Mouse (Mus musculus) heart, adult 9 months (tissue): ENCODE results near the gene Lrit2.

Source experiments
- DNase-seq, 2 experiments: peaks; one replicate each; pipeline ENCODE4 v3.0.0; 2022; ENCODE audit warnings: low spot score in 2 of 2

Gene Lrit2

DNA sequence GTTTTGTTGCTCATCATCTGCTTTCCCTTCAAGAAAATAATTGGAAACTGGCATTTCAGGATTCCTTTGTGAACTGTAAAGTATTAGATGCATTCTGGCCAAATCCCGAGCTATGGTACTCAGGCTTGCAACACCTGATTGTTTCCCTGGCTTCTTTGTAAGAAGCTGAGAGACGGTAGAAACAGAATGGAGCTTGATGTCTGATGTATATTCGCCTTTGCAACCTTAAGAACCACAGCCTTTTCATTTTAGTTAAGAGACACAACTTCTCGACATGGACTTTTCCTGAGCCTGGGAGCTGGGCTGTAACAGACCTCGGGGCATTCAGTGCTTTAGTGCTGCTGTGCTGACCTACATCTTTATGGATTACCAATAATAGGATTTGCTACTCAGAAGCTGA is at the start of gene Lrit2:
TSS of gene Lrit2 (plus strand) at position 301 of the 400 bp plus-strand sequence.
- no peak for DNase-seq

DNA sequence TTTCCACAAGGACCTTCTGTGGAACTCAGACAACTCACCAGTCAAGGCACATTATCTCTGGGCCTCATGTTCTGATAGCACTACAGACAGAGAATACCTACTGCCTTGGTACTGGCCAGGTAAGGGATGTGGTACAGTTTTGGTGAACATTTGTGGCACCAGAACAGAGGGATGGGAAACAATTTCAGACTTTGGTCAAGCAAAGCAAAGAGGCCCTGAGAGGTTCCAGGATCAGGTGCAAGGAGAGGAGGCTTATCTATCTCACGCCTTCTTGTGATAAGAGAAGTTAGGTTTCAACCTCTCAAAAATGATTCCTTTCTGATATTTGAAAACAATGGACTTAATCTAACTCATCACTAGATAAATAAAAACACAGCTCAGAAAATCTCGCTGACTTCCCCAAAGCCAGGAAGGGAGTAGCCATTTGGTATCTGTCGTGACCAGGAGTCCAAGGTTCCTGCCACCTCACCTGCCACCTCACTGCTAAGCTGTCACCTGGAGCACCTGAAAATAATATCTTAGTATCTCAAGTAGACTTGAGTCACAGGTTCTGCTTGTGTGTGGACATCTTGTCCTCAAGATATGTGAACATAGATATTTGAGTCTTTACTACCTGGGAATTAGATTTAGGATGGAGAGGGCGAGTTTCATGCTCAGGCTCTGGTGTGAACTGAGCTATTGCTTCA is 40.3 kb upstream of the Lrit2 start:
- DNase-seq: no peak

DNA sequence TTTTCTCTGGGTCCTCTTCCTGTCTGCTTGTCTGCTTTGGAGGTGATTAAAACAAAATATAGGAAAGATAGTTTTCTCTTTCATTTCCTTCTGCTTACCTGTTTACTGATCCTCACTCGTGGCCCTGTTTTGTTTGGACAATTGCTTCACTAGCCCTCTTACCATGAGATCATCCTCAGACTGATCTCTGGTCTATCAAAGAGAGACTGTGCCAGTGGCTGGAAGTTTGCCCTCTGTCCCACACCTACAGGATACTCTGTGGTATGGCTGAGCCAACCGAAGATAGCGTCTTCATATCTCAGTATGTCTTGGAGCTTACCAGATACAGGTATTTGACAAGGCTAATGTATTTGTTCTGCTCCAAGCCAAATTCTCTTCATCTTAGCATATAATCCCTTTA is 39.8 kb upstream of the Lrit2 start:
- no peak for DNase-seq

DNA sequence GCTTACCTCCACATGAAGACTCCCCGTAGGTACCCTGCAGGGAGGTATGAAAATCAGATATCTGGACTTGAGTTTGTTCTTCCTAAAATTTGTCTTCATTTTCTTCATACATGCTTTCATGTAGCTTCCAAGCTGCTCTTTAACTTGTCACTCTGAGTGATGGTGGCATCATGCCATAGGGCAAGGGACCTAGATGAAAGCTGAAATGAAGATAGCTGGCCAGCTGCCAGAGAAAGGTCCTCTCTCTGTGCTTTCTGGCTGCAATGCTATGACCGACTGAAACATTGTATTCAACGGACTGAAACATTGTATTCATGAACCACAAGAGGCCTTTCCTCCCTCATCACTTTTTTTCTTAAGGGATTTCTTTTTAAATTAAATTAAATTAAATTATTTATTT is 39.2 kb upstream of the Lrit2 start:
- no peak for DNase-seq

- DNase-seq: no peak
These were observed 35.1 kb upstream of the Lrit2 start for GRCm38 (mm10) chr14:37032481-37033104.

- DNase-seq: peak; percentile 28 to 59
These were observed 34.5 kb upstream of the Lrit2 start for GRCm38 (mm10) chr14:37033241-37033640.

GRCm38 (mm10) chr14:37034432-37034831 is 33.3 kb upstream of the Lrit2 start:
- DNase-seq: no peak

GRCm38 (mm10) chr14:37048914-37049410 is 18.8 kb upstream of the Lrit2 start, which contains the start of gene Rgr:
Gene Rgr (minus strand): TSS chr14:37048964.
- DNase-seq: no peak

DNA sequence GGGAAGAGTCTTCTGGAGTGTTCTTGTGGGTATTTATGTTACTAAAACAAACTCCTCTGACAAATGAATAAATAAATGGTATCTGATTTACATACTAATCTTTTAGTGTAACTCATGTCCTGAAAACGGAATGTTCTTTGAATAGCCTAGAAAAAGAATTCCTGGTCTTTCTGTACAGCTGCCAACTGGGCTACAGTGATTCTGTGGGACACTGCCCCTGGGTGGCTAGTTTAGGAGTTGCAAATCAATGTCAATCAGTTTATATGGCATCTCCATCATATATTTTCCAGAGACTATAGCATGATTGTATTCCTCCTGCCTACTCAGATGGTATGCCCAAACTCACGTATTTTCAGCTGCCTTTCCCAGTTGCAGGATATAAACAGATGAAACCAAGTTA is 2.9 kb upstream of the Lrit2 start:
- no peak for DNase-seq

GRCm38 (mm10) chr14:37066636-37067035 is 1.1 kb upstream of the Lrit2 start:
- DNase-seq: no peak

- DNase-seq: no peak
These were observed 787 bp downstream of the Lrit2 start for GRCm38 (mm10) chr14:37068516-37068915.

DNA sequence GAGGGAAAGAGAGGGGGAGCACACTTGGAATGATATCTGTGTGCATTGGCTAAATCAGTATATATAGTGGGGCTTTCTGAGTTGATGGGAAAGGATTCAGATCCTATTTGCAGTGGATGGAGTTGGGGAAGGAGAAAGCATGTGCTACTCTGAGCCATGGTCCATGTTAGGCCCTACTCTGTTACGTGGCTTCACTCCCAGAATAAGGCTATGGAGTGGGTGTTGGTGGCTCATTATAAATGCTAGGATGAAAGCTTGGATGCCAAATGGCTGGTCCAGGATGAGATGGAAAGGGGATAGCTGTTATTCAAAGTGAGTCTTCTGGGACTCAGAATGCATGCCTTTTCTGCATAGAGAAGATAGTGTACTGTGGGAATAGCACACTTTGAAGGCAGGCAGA is 13.0 kb downstream of the Lrit2 start:
- no peak for DNase-seq

GRCm38 (mm10) chr14:37083755-37084154 is 16.0 kb downstream of the Lrit2 start:
- no peak for DNase-seq

DNA sequence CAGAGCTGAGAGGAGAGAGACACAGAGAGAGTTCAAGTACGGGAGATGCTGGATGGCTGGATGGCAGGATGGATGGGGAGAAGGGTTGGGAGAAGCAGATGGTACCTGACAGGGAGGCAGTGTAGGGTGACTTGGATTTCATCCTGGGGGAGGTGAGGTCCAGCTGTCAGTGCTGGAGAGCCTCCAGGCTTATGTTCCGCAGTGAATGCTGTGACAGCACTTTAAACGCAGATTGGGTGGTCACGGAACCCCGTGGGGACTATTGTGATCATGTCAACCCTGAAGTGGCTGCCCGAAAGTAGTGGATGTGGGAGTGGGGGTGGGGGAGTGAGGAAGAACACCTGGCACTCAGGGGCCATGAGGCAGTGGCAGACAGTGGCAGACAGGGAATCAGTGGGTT is 26.7 kb downstream of the Lrit2 start:
- no peak for DNase-seq

GRCm38 (mm10) chr14:37095556-37095955 is 27.8 kb downstream of the Lrit2 start:
- no peak for DNase-seq

GRCm38 (mm10) chr14:37097956-37098530 is 30.3 kb downstream of the Lrit2 start, which contains the start of gene Cdhr1:
Gene Cdhr1 (minus strand): TSS chr14:37098347.
- DNase-seq: no peak

GRCm38 (mm10) chr14:37101531-37101930 is 33.8 kb downstream of the Lrit2 start:
- no peak for DNase-seq

GRCm38 (mm10) chr14:37102484-37102883 is 34.8 kb downstream of the Lrit2 start:
- DNase-seq: no peak

- DNase-seq: peak; percentile 8 to 15
These were observed 37.0 kb downstream of the Lrit2 start for GRCm38 (mm10) chr14:37104747-37105146.

DNA sequence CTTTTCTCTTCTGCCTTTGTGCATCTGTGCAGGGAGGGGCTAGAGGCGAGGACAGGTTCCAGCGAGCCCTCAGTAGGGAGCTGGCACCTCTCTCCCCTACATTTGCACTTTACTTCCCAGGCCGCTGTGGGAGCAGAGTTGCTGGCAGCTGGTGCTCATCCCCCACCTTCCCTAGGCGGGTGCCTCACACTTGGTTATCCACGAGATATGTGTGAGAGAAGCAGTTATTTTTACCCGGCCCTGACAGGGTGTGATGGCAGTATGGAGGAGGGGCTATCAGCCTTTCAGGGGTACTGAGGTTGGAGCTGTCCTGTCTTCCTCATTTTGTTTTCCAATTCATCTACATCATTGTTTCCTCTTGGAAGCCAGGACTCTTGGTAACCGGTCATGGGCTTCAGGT is 38.1 kb downstream of the Lrit2 start:
- DNase-seq: no peak

DNA sequence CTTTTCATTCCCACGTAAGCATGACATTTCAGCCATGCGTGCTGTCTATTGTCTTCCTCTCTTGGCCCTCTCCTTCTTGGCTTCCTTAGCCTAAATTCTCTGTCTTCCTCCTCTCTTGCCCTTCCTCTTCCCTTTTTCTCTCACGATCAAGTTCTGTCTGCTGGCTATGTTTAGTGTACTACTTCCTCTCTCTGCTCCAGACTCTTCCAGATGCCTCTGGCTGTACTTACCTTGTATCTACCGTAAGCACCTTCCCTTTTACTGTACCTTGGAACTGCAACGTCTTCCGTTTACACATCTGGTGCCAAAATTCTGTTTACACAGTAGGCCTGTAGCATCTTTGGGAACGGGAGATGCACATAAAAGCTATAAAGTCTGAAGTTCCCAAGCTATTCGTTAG is 41.7 kb downstream of the Lrit2 start:
- no peak for DNase-seq

DNA sequence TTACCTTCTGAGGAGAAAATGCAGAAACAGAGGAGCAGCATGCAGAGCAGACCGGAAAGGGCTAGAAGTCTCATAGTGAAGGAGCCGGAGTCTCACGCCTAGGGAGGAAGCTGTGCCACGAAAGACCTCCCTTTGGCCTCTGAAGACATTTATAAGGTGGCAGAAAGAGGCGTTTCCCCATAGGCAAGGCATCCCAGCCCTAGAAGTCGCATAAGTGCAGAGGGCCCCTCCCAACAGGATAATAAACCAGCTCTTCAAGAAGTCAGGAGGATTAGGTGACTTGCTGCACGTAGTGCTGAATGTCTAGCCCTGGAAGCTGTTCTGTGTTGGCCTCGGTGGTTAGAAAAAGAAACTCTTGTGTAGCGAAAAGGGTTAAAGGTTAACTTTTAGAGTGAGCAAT is 42.2 kb downstream of the Lrit2 start:
- DNase-seq: no peak

DNA sequence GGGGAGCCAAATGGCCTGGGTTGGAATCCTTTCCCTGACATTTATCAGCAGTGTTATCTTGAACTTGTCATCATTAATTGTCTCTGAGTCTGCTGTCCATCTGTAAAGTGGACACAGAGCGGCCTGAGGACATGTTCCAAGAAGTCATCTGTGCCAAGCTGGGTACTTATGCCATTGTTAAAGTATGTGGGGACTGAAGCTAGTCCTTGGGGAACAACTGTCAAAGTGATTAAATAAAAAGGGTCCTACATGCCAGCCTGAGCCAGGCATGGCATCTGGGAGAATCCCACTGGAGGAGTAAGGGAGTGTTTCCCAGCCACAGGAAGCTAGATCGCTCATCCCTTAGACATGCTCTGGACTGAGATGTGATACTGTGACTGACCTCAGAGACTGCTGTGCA is 42.7 kb downstream of the Lrit2 start:
- DNase-seq: no peak
